Mouse (Mus musculus) midbrain, embryonic 10.5 days (tissue): ENCODE data around the gene Vmn1r165. TPM values are rescaled to one million over a fixed set of nuclear protein-coding genes. Genes with fewer than 3 reads are reported as not detected.
"Not testable (repeated sequence)": the region's sequence is repeated elsewhere in the genome, so short reads cannot be mapped to it uniquely, and the experiment has no call there.

Source experiments
- DNase-seq: peaks from one replicate; pipeline ENCODE4 v3.0.0-alpha.2; 2017; ENCODE audit warnings: low spot score
- H3K27ac ChIP-seq: fragments of 300-500 bp; sonication (generic); replicated peaks from 2 replicates; pipeline ENCODE4 v1.5.1; 2016; ENCODE audit warnings: mild to moderate bottlenecking
- H3K27me3 ChIP-seq: fragments of 300-500 bp; sonication (generic); 2 replicates; pipeline ENCODE4 v1.6.1; 2016; ENCODE audit warnings: low read depth, mild to moderate bottlenecking; ENCODE audit not compliant: poor library complexity, severe bottlenecking
- H3K36me3 ChIP-seq: fragments of 300-500 bp; sonication (generic); 2 replicates; pipeline ENCODE4 v1.6.1; 2016; ENCODE audit warnings: mild to moderate bottlenecking, moderate library complexity
- H3K4me1 ChIP-seq: fragments of 300-500 bp; sonication (generic); 2 replicates; pipeline ENCODE4 v1.6.1; 2016
- H3K4me3 ChIP-seq: fragments of 300-500 bp; sonication (generic); 2 replicates; pipeline ENCODE4 v1.5.1; 2016; ENCODE audit warnings: mild to moderate bottlenecking, moderate library complexity
- H3K9me3 ChIP-seq: fragments of 300-500 bp; sonication (generic); replicated peaks from 2 replicates; pipeline ENCODE4 v1.6.1; 2016; ENCODE audit warnings: mild to moderate bottlenecking
- WGBS: fragments of 180-500 bp; shearing (Covaris S2); methylation state at CpG from one replicate; pipeline ENCODE4 v1.1.7; 2016; 5-methylcytosine and 5-hydroxymethylcytosine counted together
- polyA plus RNA-seq: library from polyadenylated mRNA; unstranded; fragments of >200 nt; fragmentation: Nextera tagmentation; extraction: Ambion mirVana; gene quantifications from 2 replicates; pipeline ENCODE4 v1.2.1, GENCODE M21; 2016

Gene Vmn1r165
- polyA plus RNA-seq = not detected in 2 replicates

- not testable (repeated sequence) for H3K4me1 ChIP-seq, DNase-seq, H3K4me3 ChIP-seq, H3K36me3 ChIP-seq, H3K9me3 ChIP-seq, H3K27me3 ChIP-seq, H3K27ac ChIP-seq
- no CpG with 5 or more reads among the region's 3 CpGs for WGBS
Observed at GRCm38 (mm10) chr7:23217032-23217431, at the start of gene Vmn1r165. Gene Vmn1r165, plus strand, starts transcription at chr7:23217332.

GRCm38 (mm10) chr7:23251582-23251981 is 34.5 kb downstream of the Vmn1r165 start, which contains the start of gene Vmn1r166:
Gene Vmn1r166, minus strand, starts transcription at chr7:23251682.
- not testable (repeated sequence) for DNase-seq, H3K36me3 ChIP-seq, H3K27ac ChIP-seq, H3K4me3 ChIP-seq, H3K27me3 ChIP-seq, H3K9me3 ChIP-seq, H3K4me1 ChIP-seq
- no CpG with 5 or more reads among the region's 2 CpGs for WGBS

Other genes starting within 250 kb of the Vmn1r165 start
- not detected in 2 replicates for gene Gm4214, start 232.7 kb upstream of the Vmn1r165 start, polyA plus RNA-seq
- not detected in 2 replicates for gene Gm4216, start 197.4 kb upstream of the Vmn1r165 start, polyA plus RNA-seq
- gene Vmn1r163, start 161.8 kb upstream of the Vmn1r165 start, polyA plus RNA-seq = not detected in 2 replicates
- gene Gm8720, start 149.9 kb upstream of the Vmn1r165 start, polyA plus RNA-seq = not detected in 2 replicates
- gene Gm10662, start 72.9 kb upstream of the Vmn1r165 start, polyA plus RNA-seq = not detected in 2 replicates
- gene Vmn1r166, start 34.4 kb downstream of the Vmn1r165 start, polyA plus RNA-seq = not detected in 2 replicates
- gene Gm6902, start 61.6 kb downstream of the Vmn1r165 start, polyA plus RNA-seq = not detected in 2 replicates
- gene Nlrp4e, start 83.9 kb downstream of the Vmn1r165 start, polyA plus RNA-seq = not detected in 2 replicates
- gene Nlrp5, start 168.6 kb downstream of the Vmn1r165 start, polyA plus RNA-seq = not detected in 2 replicates